Mouse (Mus musculus) forebrain, embryonic 10.5 days (tissue): ENCODE results near the gene Plekhg3. TPM values are rescaled to one million over a fixed set of nuclear protein-coding genes. Genes with fewer than 3 reads are reported as not detected.

Source experiments
- DNase-seq: peaks from one replicate; pipeline ENCODE4 v3.0.0-alpha.2; 2017; ENCODE audit warnings: low spot score; ENCODE audit errors: extremely low spot score
- H3K27ac ChIP-seq: fragments of 300-500 bp; sonication (generic); 2 replicates; pipeline ENCODE4 v1.5.1; 2016; ENCODE audit warnings: mild to moderate bottlenecking
- H3K27me3 ChIP-seq: fragments of 300-500 bp; sonication (generic); 2 replicates; pipeline ENCODE4 v1.6.1; 2016; ENCODE audit warnings: mild to moderate bottlenecking; ENCODE audit not compliant: poor library complexity, severe bottlenecking
- H3K36me3 ChIP-seq: fragments of 300-500 bp; sonication (generic); replicated peaks from 2 replicates; pipeline ENCODE4 v1.6.1; 2016; ENCODE audit warnings: mild to moderate bottlenecking, moderate library complexity
- H3K4me1 ChIP-seq: fragments of 300-500 bp; sonication (generic); 2 replicates; pipeline ENCODE4 v1.6.1; 2016
- H3K4me3 ChIP-seq: fragments of 300-500 bp; sonication (generic); 2 replicates; pipeline ENCODE4 v1.5.1; 2016; ENCODE audit warnings: mild to moderate bottlenecking, moderate library complexity
- H3K9me3 ChIP-seq: fragments of 300-500 bp; sonication (generic); 2 replicates; pipeline ENCODE4 v1.6.1; 2016; ENCODE audit warnings: mild to moderate bottlenecking, moderate library complexity
- WGBS: fragments of 180-500 bp; shearing (Covaris S2); methylation state at CpG from one replicate; pipeline ENCODE4 v1.1.7; 2016; 5-methylcytosine and 5-hydroxymethylcytosine counted together
- polyA plus RNA-seq: library from polyadenylated mRNA; unstranded; fragments of >200 nt; fragmentation: Nextera tagmentation; extraction: Ambion mirVana; gene quantifications from 2 replicates; pipeline ENCODE4 v1.2.1, GENCODE M21; 2016

The Plekhg3 gene
- polyA plus RNA-seq, 1 experiment from 2014 or later, result 2.4 TPM

GRCm38 (mm10) chr12:76556745-76557389 lies 26.2 kb downstream of the Plekhg3 start:
- H3K4me3 ChIP-seq, result no peak overlapping the region
- DNase-seq, result no peak
- peaks cover 17% of the 10 kb centered on the region for H3K4me1 ChIP-seq
- 18% methylated on average over 6 of the region's 6 CpGs for WGBS
- H3K9me3 ChIP-seq, result no peaks in the 10 kb centered on the region
- H3K27ac ChIP-seq, result 0 out of 2 replicates have a peak overlapping the region, but pooled peaks have one; percentile 21
- no peaks in the 10 kb centered on the region for H3K27me3 ChIP-seq
- H3K36me3 ChIP-seq, result peaks cover 3% of the 10 kb centered on the region

- H3K4me3 ChIP-seq, result no peak overlapping the region
- H3K9me3 ChIP-seq, result no peaks in the 10 kb centered on the region
- no peaks in the 10 kb centered on the region for H3K27me3 ChIP-seq
- 76% methylated on average over 5 of the region's 5 CpGs for WGBS
- H3K4me1 ChIP-seq, result peaks cover 17% of the 10 kb centered on the region
- H3K36me3 ChIP-seq, result peaks cover 3% of the 10 kb centered on the region
- H3K27ac ChIP-seq, result no peak overlapping the region
- DNase-seq, result no peak
Observed at GRCm38 (mm10) chr12:76558206-76558605, 27.5 kb downstream of the Plekhg3 start.

DNA sequence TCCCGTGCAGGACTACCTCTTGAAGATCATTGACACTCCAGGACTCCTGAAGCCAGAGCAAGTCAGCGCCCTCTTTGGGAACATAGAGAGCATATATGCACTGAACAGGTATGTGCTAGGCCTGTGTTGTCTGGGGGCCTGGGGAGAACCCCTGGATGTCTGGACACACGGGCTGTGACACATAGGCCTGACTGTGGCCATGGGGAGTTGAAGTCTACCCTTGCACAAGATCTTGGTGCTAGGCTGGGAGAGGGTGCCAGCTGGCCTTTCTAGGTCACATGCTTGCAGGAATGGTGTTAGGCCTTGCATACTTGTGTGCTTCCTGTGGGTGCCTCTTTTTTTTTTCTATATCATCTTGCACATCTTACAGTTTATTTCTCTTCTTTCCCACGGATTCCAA lies 31.5 kb downstream of the Plekhg3 start:
- H3K4me3 ChIP-seq, result no peak overlapping the region
- WGBS, result 87% methylated on average over 4 of the region's 4 CpGs
- no peak overlapping the region for H3K27ac ChIP-seq
- no peaks in the 10 kb centered on the region for H3K27me3 ChIP-seq
- peaks cover 7% of the 10 kb centered on the region for H3K4me1 ChIP-seq
- H3K9me3 ChIP-seq, result no peaks in the 10 kb centered on the region
- no peak for DNase-seq
- H3K36me3 ChIP-seq, result peaks cover 10% of the 10 kb centered on the region

DNA sequence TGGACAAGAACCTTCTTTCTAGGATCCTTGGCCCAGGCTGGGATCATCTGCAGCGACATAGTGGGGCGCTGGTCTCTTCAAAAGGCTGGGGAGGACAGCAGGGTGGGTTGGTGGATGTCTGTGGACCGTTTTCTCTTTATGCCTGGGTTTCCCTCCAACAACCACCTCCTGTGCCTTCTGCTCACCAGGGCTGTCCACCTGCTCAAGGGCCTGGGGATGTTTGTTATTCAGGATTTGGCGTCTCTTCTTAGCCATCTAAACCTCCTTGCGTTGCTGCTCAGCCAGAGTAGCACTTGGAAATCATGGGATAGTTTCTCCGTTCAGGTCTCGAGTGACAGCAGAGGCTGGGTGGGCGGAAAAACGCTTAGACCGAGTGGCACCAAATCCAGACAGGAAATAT lies 35.6 kb downstream of the Plekhg3 start:
- WGBS, result 95% methylated on average over 10 of the region's 10 CpGs
- Histone ChIP-seq H3K4me3 (no peak overlapping the region), H3K27ac (no peak overlapping the region), H3K4me1 (peaks cover 13% of the 10 kb centered on the region), H3K9me3 (no peaks in the 10 kb centered on the region), H3K36me3 (peaks cover 12% of the 10 kb centered on the region), H3K27me3 (no peaks in the 10 kb centered on the region)
- no peak for DNase-seq

DNA sequence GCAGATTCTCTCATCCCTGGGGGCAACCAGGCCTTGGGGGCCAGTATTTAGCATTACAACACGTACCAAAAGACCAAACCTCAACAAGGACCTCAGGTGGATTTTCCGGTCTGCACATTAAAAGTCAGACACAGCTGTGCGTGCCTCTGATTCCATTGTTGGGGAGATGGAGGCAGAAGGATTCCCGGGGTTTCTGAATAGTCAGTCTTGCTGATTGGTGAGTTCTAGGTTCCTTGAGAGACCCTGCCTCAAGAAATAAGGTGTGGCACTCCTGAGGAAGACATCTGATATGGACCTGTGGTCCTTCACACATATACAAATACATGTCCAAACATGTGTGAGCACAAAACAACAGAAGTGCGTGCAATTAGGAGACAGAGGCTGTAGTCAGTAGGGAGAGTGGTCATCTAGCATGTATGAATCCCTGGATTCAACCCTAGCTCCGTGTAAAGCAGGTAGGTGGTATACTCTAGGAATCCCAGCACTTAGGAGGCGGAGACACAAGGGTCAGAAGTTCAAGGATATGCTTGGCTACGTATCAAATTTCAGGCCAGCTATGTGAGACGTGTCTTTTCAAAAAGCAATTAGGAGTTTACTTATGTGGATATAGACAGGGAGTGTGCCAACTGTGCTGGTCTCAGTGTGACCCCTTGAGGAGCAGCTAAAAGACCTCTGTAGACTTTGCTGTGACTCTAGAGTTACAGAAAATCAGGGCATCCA lies 39.7 kb downstream of the Plekhg3 start:
- H3K9me3 ChIP-seq, result no peaks in the 10 kb centered on the region
- H3K27me3 ChIP-seq, result no peaks in the 10 kb centered on the region
- H3K4me3 ChIP-seq, result no peak overlapping the region
- no peak for DNase-seq
- peaks cover 26% of the 10 kb centered on the region for H3K4me1 ChIP-seq
- H3K27ac ChIP-seq, result no peak overlapping the region
- H3K36me3 ChIP-seq, result peaks cover 12% of the 10 kb centered on the region
- 75% methylated on average over 9 of the region's 9 CpGs for WGBS

GRCm38 (mm10) chr12:76571266-76571665 lies 40.6 kb downstream of the Plekhg3 start:
- Histone ChIP-seq H3K4me3 (no peak overlapping the region), H3K9me3 (no peaks in the 10 kb centered on the region), H3K36me3 (peaks cover 13% of the 10 kb centered on the region), H3K4me1 (peaks cover 26% of the 10 kb centered on the region), H3K27me3 (no peaks in the 10 kb centered on the region), H3K27ac (peak overlapping the region; percentile 60)
- WGBS, result 78% methylated on average over 10 of the region's 10 CpGs
- no peak for DNase-seq

DNA sequence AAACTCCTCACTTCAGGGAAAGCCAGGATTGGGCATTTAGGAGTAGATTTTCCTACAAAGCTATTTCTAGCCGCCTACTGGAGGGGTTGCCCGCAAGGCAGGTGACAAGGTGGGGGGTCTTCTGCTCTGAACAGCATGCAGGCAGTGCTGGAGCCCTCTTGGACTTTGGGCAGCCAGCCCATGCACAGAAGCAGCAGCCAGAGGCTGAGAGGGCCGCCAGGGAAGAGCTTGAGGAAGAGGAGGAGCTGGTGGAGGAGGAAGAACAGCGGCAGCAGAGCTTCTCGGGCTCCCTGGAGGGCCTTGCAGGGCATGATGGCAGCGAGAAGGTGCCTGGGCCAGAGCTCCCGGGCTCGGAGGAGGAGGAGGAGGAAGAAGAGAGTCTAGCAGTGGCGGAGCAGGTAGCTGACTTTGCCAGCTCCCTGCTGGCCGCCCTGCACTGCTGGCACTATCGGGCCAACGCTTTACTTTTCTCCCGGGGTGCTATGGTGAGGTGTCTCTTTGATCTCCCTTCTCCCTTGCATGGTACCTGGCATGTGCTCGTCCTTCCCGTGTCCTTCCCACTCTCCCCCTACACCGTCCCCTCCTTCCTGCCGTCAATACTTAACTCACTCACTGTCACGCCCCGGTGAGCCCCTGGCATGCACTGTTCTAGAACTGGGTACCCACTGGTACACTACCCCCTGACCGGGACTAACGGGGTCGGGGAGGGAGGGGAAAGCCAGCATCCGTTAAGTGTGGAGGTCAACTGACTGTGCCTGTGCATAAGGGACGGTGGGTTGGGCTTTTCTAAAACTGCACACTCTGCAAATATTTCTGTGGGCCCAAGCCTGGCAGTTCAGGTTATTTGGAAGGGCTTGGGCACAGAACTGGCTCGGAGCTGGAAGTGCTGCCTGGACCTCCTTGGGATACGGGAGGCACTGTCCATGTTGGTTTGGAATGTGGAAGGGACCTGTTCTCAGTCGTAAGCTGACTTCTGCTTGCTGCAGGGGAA lies 41.9 kb downstream of the Plekhg3 start:
- H3K4me1 ChIP-seq, result peaks cover 26% of the 10 kb centered on the region
- no peaks in the 10 kb centered on the region for H3K9me3 ChIP-seq
- 76% methylated on average over 27 of the region's 27 CpGs for WGBS
- no peak for DNase-seq
- peak overlapping the region; percentile 30; the same call in 1 of the 2 replicates for H3K27ac ChIP-seq
- no peak overlapping the region for H3K4me3 ChIP-seq
- H3K36me3 ChIP-seq, result peaks cover 23% of the 10 kb centered on the region
- no peaks in the 10 kb centered on the region for H3K27me3 ChIP-seq

GRCm38 (mm10) chr12:76573381-76573780 lies 42.7 kb downstream of the Plekhg3 start:
- peaks cover 26% of the 10 kb centered on the region for H3K4me1 ChIP-seq
- 90% methylated on average over 6 of the region's 6 CpGs for WGBS
- no peaks in the 10 kb centered on the region for H3K9me3 ChIP-seq
- no peak overlapping the region for H3K4me3 ChIP-seq
- no peak for DNase-seq
- peaks cover 27% of the 10 kb centered on the region for H3K36me3 ChIP-seq
- no peaks in the 10 kb centered on the region for H3K27me3 ChIP-seq
- no peak overlapping the region for H3K27ac ChIP-seq

- WGBS, result 92% methylated on average over 6 of the region's 6 CpGs
Observed at GRCm38 (mm10) chr12:76574815-76575214, 44.1 kb downstream of the Plekhg3 start.

DNA sequence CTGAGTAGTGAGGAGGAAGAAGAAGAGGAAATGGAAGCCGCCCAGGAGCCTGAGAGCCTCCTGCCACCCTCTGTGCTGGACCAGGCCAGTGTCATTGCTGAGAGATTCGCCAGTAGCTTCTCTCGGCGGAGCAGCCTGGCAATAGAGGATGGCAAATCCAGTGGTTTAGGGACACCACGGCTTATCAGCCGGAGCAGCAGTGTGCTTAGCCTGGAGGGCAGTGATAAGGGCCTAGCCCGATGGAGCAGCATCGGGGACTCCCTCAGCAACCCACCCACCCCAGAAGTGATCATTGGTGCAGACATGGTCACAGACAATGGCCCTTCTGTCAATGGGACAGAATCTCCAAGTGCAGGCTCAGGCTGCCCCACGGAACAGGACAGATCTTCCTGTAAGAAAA lies 45.4 kb downstream of the Plekhg3 start:
- Histone ChIP-seq H3K4me3 (no peak overlapping the region), H3K9me3 (no peaks in the 10 kb centered on the region), H3K36me3 (peaks cover 27% of the 10 kb centered on the region), H3K27ac (no peak overlapping the region), H3K4me1 (peaks cover 18% of the 10 kb centered on the region), H3K27me3 (no peaks in the 10 kb centered on the region)
- no peak for DNase-seq
- 95% methylated on average over 9 of the region's 9 CpGs for WGBS

More at GRCm38 (mm10) chr12:76574815-76575214, 44.1 kb downstream of the Plekhg3 start:
- Histone ChIP-seq H3K4me1 (peaks cover 26% of the 10 kb centered on the region), H3K27me3 (no peaks in the 10 kb centered on the region), H3K9me3 (no peaks in the 10 kb centered on the region), H3K36me3 (peaks cover 27% of the 10 kb centered on the region), H3K4me3 (no peak overlapping the region), H3K27ac (no peak overlapping the region)
- no peak for DNase-seq

- WGBS, result 89% methylated on average over 8 of the region's 8 CpGs
- no peaks in the 10 kb centered on the region for H3K27me3 ChIP-seq
- DNase-seq, result no peak
Observed at GRCm38 (mm10) chr12:76576806-76577205, 46.1 kb downstream of the Plekhg3 start.

GRCm38 (mm10) chr12:76577858-76578257 lies 47.2 kb downstream of the Plekhg3 start:
- no peak for DNase-seq

More at GRCm38 (mm10) chr12:76576806-76577205, 46.1 kb downstream of the Plekhg3 start:
- peaks cover 10% of the 10 kb centered on the region for H3K4me1 ChIP-seq
- peaks cover 27% of the 10 kb centered on the region for H3K36me3 ChIP-seq
- no peak overlapping the region for H3K4me3 ChIP-seq
- no peak overlapping the region for H3K27ac ChIP-seq
- H3K9me3 ChIP-seq, result no peaks in the 10 kb centered on the region

More at GRCm38 (mm10) chr12:76577858-76578257, 47.2 kb downstream of the Plekhg3 start:
- peaks cover 7% of the 10 kb centered on the region for H3K4me1 ChIP-seq
- no peak overlapping the region for H3K4me3 ChIP-seq
- H3K36me3 ChIP-seq, result peaks cover 27% of the 10 kb centered on the region
- no peaks in the 10 kb centered on the region for H3K9me3 ChIP-seq
- no peak overlapping the region for H3K27ac ChIP-seq
- 94% methylated on average over 16 of the region's 16 CpGs for WGBS
- no peaks in the 10 kb centered on the region for H3K27me3 ChIP-seq
